Mouse (Mus musculus): Measurements from ENCODE around the gene Phlpp1. TPM values are rescaled to one million over a fixed set of nuclear protein-coding genes. Genes with fewer than 3 reads are reported as not detected.

Gene Phlpp1
- total and polyA plus RNA-seq, 3 experiments = 5.0 to 9.4 TPM; not detected in 1

DNA sequence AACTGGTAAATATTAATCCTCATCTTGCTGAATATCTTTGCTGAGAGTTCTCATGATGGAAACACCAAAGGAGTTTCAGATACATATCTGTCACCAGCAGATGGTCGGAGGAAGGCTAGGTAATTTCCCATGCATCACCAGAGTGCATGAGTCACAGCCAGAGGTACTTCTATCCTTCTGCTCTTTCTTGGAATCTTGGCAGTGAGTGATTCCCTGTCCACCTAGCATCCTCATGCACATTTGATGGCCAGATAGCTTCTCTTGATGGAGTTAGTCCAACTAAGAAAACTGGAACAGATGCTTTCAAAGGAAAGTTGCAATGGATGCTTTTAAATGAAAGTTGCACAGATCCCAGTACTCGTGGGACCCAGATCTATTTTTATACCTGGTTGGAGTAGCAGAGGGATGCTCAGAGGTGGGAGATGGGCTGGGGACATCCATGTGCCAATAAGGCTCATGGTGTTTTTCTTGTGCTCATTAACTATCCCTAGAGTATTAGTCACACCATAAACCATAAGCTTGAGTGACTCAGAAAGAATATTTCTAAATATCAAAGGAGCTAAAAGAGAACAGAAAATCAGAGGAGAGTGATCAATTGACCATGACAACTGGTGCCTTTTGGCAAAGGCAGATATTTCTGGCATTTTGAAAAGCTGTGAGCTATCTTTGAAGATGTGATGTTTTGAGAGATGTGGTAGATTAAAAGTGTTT lies 181.4 kb downstream of the Phlpp1 start:
- Histone ChIP-seq H3K36me3 (ENCODE audit: control insufficient read depth in 1 of 2, insufficient read depth in 2 of 2, low read length in 2 of 2) (no peaks in the 10 kb centered on the region), H3K9ac (ENCODE audit: control insufficient read depth, low read depth, low read length, poor library complexity, severe bottlenecking) (no peak overlapping the region), H3K27me3 (ENCODE audit: control insufficient read depth in 1 of 2, insufficient read depth in 2 of 2, low read length in 2 of 2) (no peaks in the 10 kb centered on the region), H3K9me3 (replicated peaks; ENCODE audit: insufficient read depth, low read length) (no peaks in the 10 kb centered on the region), H3K4me1 (ENCODE audit: control insufficient read depth in 1 of 2, insufficient read depth in 2 of 2, low read length in 2 of 2) (no peaks in the 10 kb centered on the region), H3K27ac (ENCODE audit: control insufficient read depth, low read depth, low read length) (no peak overlapping the region), H3K4me3 (ENCODE audit: control insufficient read depth in 1 of 2, insufficient read depth in 1 of 2, low read depth in 2 of 2, low read length in 2 of 2) (no peak overlapping the region), H3K79me2 (ENCODE audit: control insufficient read depth, insufficient read depth, low read length, poor library complexity) (no peaks in the 10 kb centered on the region)
- DNase-seq (ENCODE audit: low read depth, low spot score) = no peak
- TF ChIP-seq SIN3A (IDR thresholded peaks at IDR 0.05; ENCODE audit: low read length) (no peak), E2F4 (IDR thresholded peaks at IDR 0.05; ENCODE audit: borderline replicate concordance, low read depth, low read length) (no peak), GABPA (IDR thresholded peaks at IDR 0.05; ENCODE audit: low read depth, low read length) (no peak), KAT2A (conservative IDR thresholded peaks at IDR 0.05; ENCODE audit: low read depth, low read length) (no peak), MYB (IDR thresholded peaks at IDR 0.05; ENCODE audit: low read depth, low read length) (no peak), MAX (IDR thresholded peaks at IDR 0.05; ENCODE audit: low read length) (no peak), SMC3 (IDR thresholded peaks at IDR 0.05; ENCODE audit: low read depth, low read length) (no peak), MXI1 (IDR thresholded peaks at IDR 0.05; ENCODE audit: low read depth, low read length) (no peak), CHD1 (IDR thresholded peaks at IDR 0.05; ENCODE audit: low read depth, low read length) (no peak), MEF2A (IDR thresholded peaks at IDR 0.05; ENCODE audit: extremely low read depth, insufficient replicate concordance, low read depth, low read length, poor library complexity, severe bottlenecking) (no peak), MAFK (IDR thresholded peaks at IDR 0.05; ENCODE audit: borderline replicate concordance, low read depth, low read length) (no peak), POLR2AphosphoS5 (IDR thresholded peaks at IDR 0.05; ENCODE audit: borderline replicate concordance, low read depth, low read length) (no peak)

GRCm38 (mm10) chr1:106353993-106354392 lies 182.4 kb downstream of the Phlpp1 start:
- Histone ChIP-seq H3K27me3 (ENCODE audit: control insufficient read depth in 1 of 2, insufficient read depth in 2 of 2, low read length in 2 of 2) (no peaks in the 10 kb centered on the region), H3K27ac (ENCODE audit: control insufficient read depth, low read depth, low read length) (no peak overlapping the region), H3K9me3 (replicated peaks; ENCODE audit: insufficient read depth, low read length) (no peaks in the 10 kb centered on the region), H3K4me3 (ENCODE audit: control insufficient read depth in 1 of 2, insufficient read depth in 1 of 2, low read depth in 2 of 2, low read length in 2 of 2) (no peak overlapping the region), H3K36me3 (ENCODE audit: control insufficient read depth in 1 of 2, insufficient read depth in 2 of 2, low read length in 2 of 2) (no peaks in the 10 kb centered on the region), H3K79me2 (ENCODE audit: control insufficient read depth, insufficient read depth, low read length, poor library complexity) (no peaks in the 10 kb centered on the region), H3K9ac (ENCODE audit: control insufficient read depth, low read depth, low read length, poor library complexity, severe bottlenecking) (no peak overlapping the region), H3K4me1 (ENCODE audit: control insufficient read depth in 1 of 2, insufficient read depth in 2 of 2, low read length in 2 of 2) (no peaks in the 10 kb centered on the region)
- no peak for DNase-seq (ENCODE audit: low read depth, low spot score)
- TF ChIP-seq NELFE (IDR thresholded peaks at IDR 0.05; ENCODE audit: low read depth, low read length) (no peak), POLR2AphosphoS5 (IDR thresholded peaks at IDR 0.05; ENCODE audit: borderline replicate concordance, low read depth, low read length) (no peak), ELF1 (IDR thresholded peaks at IDR 0.05; ENCODE audit: low read depth, low read length) (no peak), TBP (IDR thresholded peaks at IDR 0.05; ENCODE audit: low read depth, low read length) (no peak), MAZ (IDR thresholded peaks at IDR 0.05; ENCODE audit: low read depth, low read length) (no peak), MXI1 (IDR thresholded peaks at IDR 0.05; ENCODE audit: low read depth, low read length) (no peak), JUND (IDR thresholded peaks at IDR 0.05; ENCODE audit: low read depth, low read length) (no peak), EP300 (IDR thresholded peaks at IDR 0.05; ENCODE audit: low read depth in 1 of 2, low read length in 2 of 2) (no peak), HCFC1 (IDR thresholded peaks at IDR 0.05; ENCODE audit: low read depth, low read length) (no peak), TAL1 (IDR thresholded peaks at IDR 0.05; ENCODE audit: low read length) (no peak)

Measured in MEL (cell line).